Comparison of ENCODE assay signal across 9 mouse cellular contexts in genomic region chr2:30266392-30266941, GRCm38 (mm10). TPM values are rescaled to one million over a fixed set of nuclear protein-coding genes. Genes with fewer than 3 reads are reported as not detected.
DNase-seq lines count a peak whose midpoint lies in the region; ATAC-seq lines count a peak whose summit lies in the region.
"Had no signal": no experiment of that assay in that cellular context is flagged by ENCODE, and none has a peak within 500 bp of the region (broad histone marks: within the 10 kb centered on the region; RNA-seq: fewer than 3 reads in every experiment).

No protein-coding gene starts in this region.

- peak; percentile 69 for ATAC-seq in intestine, embryonic 14.5 days (replicated peaks; ENCODE audit: low FRiP score, low TSS enrichment, low read depth)
- ATAC-seq in liver, embryonic 15.5 days (ENCODE audit: insufficient read depth) = peak; percentile 75

- peaks cover 30% of the 10 kb centered on the region for H3K36me3 ChIP-seq in intestine, embryonic 14.5 days (ENCODE audit: control insufficient read depth, insufficient read depth, low read length)
- H3K36me3 ChIP-seq in liver, embryonic 15.5 days (replicated peaks) = peaks cover 34% of the 10 kb centered on the region

- no peaks in the 10 kb centered on the region for H3K27me3 ChIP-seq in intestine, embryonic 14.5 days (replicated peaks; ENCODE audit: control insufficient read depth, insufficient read depth, low read length)
- H3K27me3 ChIP-seq in liver, embryonic 15.5 days = no peaks in the 10 kb centered on the region
- H3K27me3 ChIP-seq: neural tube, embryonic 12.5 days had no signal

- H3K4me3 ChIP-seq in brown adipose tissue, adult 24 weeks (ENCODE audit: insufficient read depth, low read depth, low read length) = peak overlapping the region; percentile 0; the same call in 1 of the 2 replicates
- peak overlapping the region; percentile 8; the same call in 1 of the 2 replicates for H3K4me3 ChIP-seq in intestine, embryonic 14.5 days (ENCODE audit: low read depth, low read length)
- peak overlapping the region; percentile 31 for H3K4me3 ChIP-seq in liver, embryonic 15.5 days (replicated peaks)
- H3K4me3 ChIP-seq: neural tube, embryonic 12.5 days had no signal

- H3K4me2 ChIP-seq in intestine, embryonic 14.5 days (ENCODE audit: low read length) = peak overlapping the region; percentile 46
- H3K4me2 ChIP-seq in liver, embryonic 15.5 days = peak overlapping the region; percentile 44
- H3K4me2 ChIP-seq: neural tube, embryonic 12.5 days had no signal

- peak overlapping the region; percentile 89 for H3K27ac ChIP-seq in brown adipose tissue, adult 24 weeks (replicated peaks; ENCODE audit: low read depth, low read length)
- H3K27ac ChIP-seq in intestine, embryonic 14.5 days (ENCODE audit: low read depth) = peak overlapping the region; percentile 79
- peak overlapping the region; percentile 78 for H3K27ac ChIP-seq in liver, embryonic 15.5 days (replicated peaks)

- intact Hi-C loops in gastrocnemius, postnatal 14 days (cut with DNase I; ENCODE audit: low total_unique reads) = no loop called here

- peak; percentile 36 to 49 for DNase-seq in layer of hippocampus, postnatal 10 days (ENCODE audit: low spot score in 2 of 2)
- no peak for DNase-seq in layer of hippocampus, adult 11-12 months (ENCODE audit: low spot score)
- DNase-seq in gastrocnemius, postnatal 14 days = peak; percentile 75
- DNase-seq in intestine, embryonic 14.5 days (ENCODE audit: low spot score) = peak; percentile 79
- peak; percentile 76 for DNase-seq in ovary, postnatal 14 days (ENCODE audit: low spot score)
- DNase-seq in natural killer cell, adult 2 months (ENCODE audit: low spot score in 2 of 2) = no peak

- peak overlapping the region; percentile 22 for H3K9ac ChIP-seq in intestine, embryonic 14.5 days (ENCODE audit: low read length)
- H3K9ac ChIP-seq in liver, embryonic 15.5 days = no peak overlapping the region; the same call in 1 of the 2 replicates
- H3K9ac ChIP-seq: neural tube, embryonic 12.5 days had no signal

- 11% methylated on average over 4 of the region's 4 CpGs for WGBS in intestine, embryonic 14.5 days
- 35% methylated on average over 4 of the region's 4 CpGs for WGBS in liver, embryonic 15.5 days (ENCODE audit: insufficient replicate concordance)

- peaks cover 64% of the 10 kb centered on the region for H3K4me1 ChIP-seq in brown adipose tissue, adult 24 weeks (ENCODE audit: control insufficient read depth, insufficient read depth, insufficient read length, low read length)
- H3K4me1 ChIP-seq in intestine, embryonic 14.5 days (replicated peaks; ENCODE audit: control insufficient read depth, insufficient read depth, low read length) = peaks cover 29% of the 10 kb centered on the region
- H3K4me1 ChIP-seq in liver, embryonic 15.5 days (replicated peaks) = peaks cover 46% of the 10 kb centered on the region

- H3K9me3 ChIP-seq in intestine, embryonic 14.5 days (ENCODE audit: control insufficient read depth, low read length) = no peaks in the 10 kb centered on the region
- H3K9me3 ChIP-seq in liver, embryonic 15.5 days (replicated peaks) = no peaks in the 10 kb centered on the region
- H3K9me3 ChIP-seq: neural tube, embryonic 12.5 days had no signal

RNA-seq across cellular contexts. Expression of gene Phyhd1, which starts 0.5 kb away (rescaled TPM):
- 10 to 100 TPM; 16.9 to 19.2 TPM for total RNA-seq in layer of hippocampus, postnatal 10 days (2021)
- 16.2 and 19.3 TPM in 2 replicates for polyA plus RNA-seq in brown adipose tissue, adult 24 weeks (2012; ENCODE audit: insufficient read depth, insufficient read length, missing spikeins)
- total RNA-seq in gastrocnemius, postnatal 14 days (2021) = 10 to 100 TPM; 11.0 to 14.3 TPM
- polyA plus RNA-seq in intestine, embryonic 14.5 days (2014; fragmentation: Nextera tagmentation; extraction: Ambion mirVana) = 13.3 and 14.1 TPM in 2 replicates
- 13.0 and 15.7 TPM in 2 replicates for polyA plus RNA-seq in liver, embryonic 15.5 days (2015; fragmentation: Nextera tagmentation; extraction: Ambion mirVana)

RNA-seq across cellular contexts. Expression of gene Gm28038, which starts 14.4 kb away (rescaled TPM):
- not detected for total RNA-seq in layer of hippocampus, postnatal 10 days (2021)
- not detected in 2 replicates for polyA plus RNA-seq in brown adipose tissue, adult 24 weeks (2012; ENCODE audit: insufficient read depth, insufficient read length, missing spikeins)
- total RNA-seq in gastrocnemius, postnatal 14 days (2021) = under 1 TPM in 1 of 2 experiments, not detected in 1; 0.90 TPM
- not detected in 2 replicates for polyA plus RNA-seq in intestine, embryonic 14.5 days (2014; fragmentation: Nextera tagmentation; extraction: Ambion mirVana)
- not detected in 2 replicates for polyA plus RNA-seq in liver, embryonic 15.5 days (2015; fragmentation: Nextera tagmentation; extraction: Ambion mirVana)
- polyA plus RNA-seq: neural tube, embryonic 12.5 days had no signal

RNA-seq across cellular contexts. Expression of gene Dolk, which starts 19.7 kb away (rescaled TPM):
- total RNA-seq in layer of hippocampus, postnatal 10 days (2021) = 10 to 100 TPM; 23.8 to 24.4 TPM
- polyA plus RNA-seq in brown adipose tissue, adult 24 weeks (2012; ENCODE audit: insufficient read depth, insufficient read length, missing spikeins) = 37.8 and 40.5 TPM in 2 replicates
- total RNA-seq in gastrocnemius, postnatal 14 days (2021) = 10 to 100 TPM; 18.8 to 18.9 TPM
- 31.9 and 34.1 TPM in 2 replicates for polyA plus RNA-seq in intestine, embryonic 14.5 days (2014; fragmentation: Nextera tagmentation; extraction: Ambion mirVana)
- 12.0 and 14.3 TPM in 2 replicates for polyA plus RNA-seq in liver, embryonic 15.5 days (2015; fragmentation: Nextera tagmentation; extraction: Ambion mirVana)

RNA-seq across cellular contexts. Expression of gene Nup188, which starts 19.7 kb away (rescaled TPM):
- 10 to 100 TPM; 24.6 to 30.1 TPM for total RNA-seq in layer of hippocampus, postnatal 10 days (2021)
- 10.9 and 19.5 TPM in 2 replicates for polyA plus RNA-seq in brown adipose tissue, adult 24 weeks (2012; ENCODE audit: insufficient read depth, insufficient read length, missing spikeins)
- 10 to 100 TPM; 10.5 to 13.1 TPM for total RNA-seq in gastrocnemius, postnatal 14 days (2021)
- 45.2 and 45.9 TPM in 2 replicates for polyA plus RNA-seq in intestine, embryonic 14.5 days (2014; fragmentation: Nextera tagmentation; extraction: Ambion mirVana)
- 13.6 and 14.0 TPM in 2 replicates for polyA plus RNA-seq in liver, embryonic 15.5 days (2015; fragmentation: Nextera tagmentation; extraction: Ambion mirVana)

RNA-seq across cellular contexts. Expression of gene Gm28035, which starts 26.1 kb away (rescaled TPM):
- total RNA-seq in layer of hippocampus, postnatal 10 days (2021) = 1 to 10 TPM; 5.8 to 7.2 TPM
- not detected in 2 replicates for polyA plus RNA-seq in brown adipose tissue, adult 24 weeks (2012; ENCODE audit: insufficient read depth, insufficient read length, missing spikeins)
- 1 to 10 TPM in 1 of 2 experiments, under 1 TPM in 1; 0.59 to 1.7 TPM for total RNA-seq in gastrocnemius, postnatal 14 days (2021)
- polyA plus RNA-seq in intestine, embryonic 14.5 days (2014; fragmentation: Nextera tagmentation; extraction: Ambion mirVana) = 0.05 and 0.28 TPM in 2 replicates
- 0.10 and 0.16 TPM in 2 replicates for polyA plus RNA-seq in liver, embryonic 15.5 days (2015; fragmentation: Nextera tagmentation; extraction: Ambion mirVana)

Comparison
In these comparisons a context has a peak if more than half of its experiments do, and no peak if none do; other contexts are left out.
1. DNase-seq: peak in layer of hippocampus, postnatal 10 days (2 of 2), gastrocnemius, postnatal 14 days (single experiment), intestine, embryonic 14.5 days (single experiment) and ovary, postnatal 14 days (single experiment); none in layer of hippocampus, adult 11-12 months (single experiment) and natural killer cell, adult 2 months (0 of 2).
2. Peak in every context shown above with its lines, with median percentiles within 50 percentile points of each other: H3K27ac ChIP-seq and H3K4me3 ChIP-seq.